Mouse (Mus musculus) small intestine, adult 2 months (tissue): ENCODE measurements around the gene Gm13889.

Experiments used
- CTCF ChIP-seq: fragments of 200-500 bp; IDR thresholded peaks from 2 replicates; pipeline ENCODE4 v1.5.1; 2012; ENCODE audit warnings: low read depth, mild to moderate bottlenecking, control low read depth, inconsistent platforms, low read length, moderate library complexity, mixed read lengths; ENCODE audit not compliant: insufficient replicate concordance, insufficient read length; ENCODE audit errors: extremely low read depth
- POLR2A ChIP-seq: fragments of 200-500 bp; IDR thresholded peaks from 2 replicates; pipeline ENCODE4 v1.6.1; 2012; ENCODE audit warnings: low read depth, mild to moderate bottlenecking, control low read depth, inconsistent platforms, low read length, moderate library complexity

GRCm38 (mm10) chr2:93979249-93980120 is 22.5 kb upstream of the Gm13889 start:
- TF ChIP-seq CTCF (no peak), POLR2A (no peak)
